ENCODE assay signal across 15 mouse cellular contexts in genomic region chr6:119082662-119083061, GRCm38 (mm10).
DNase-seq lines count a peak whose midpoint lies in the region; ATAC-seq and TF ChIP-seq lines count a peak whose summit lies in the region.
"Had no signal": no experiment of that assay in that cellular context is flagged by ENCODE, and none has a peak within 500 bp of the region (broad histone marks: within the 10 kb centered on the region; RNA-seq: fewer than 3 reads in every experiment).

No protein-coding gene starts in this region.

- peak; percentile 28 for DNase-seq in liver, adult 2 months (ENCODE audit: extremely low read depth, low read depth, low spot score)
- no peak for DNase-seq in liver
- peak; percentile 69 for DNase-seq in gonadal fat pad, adult 2 months (ENCODE audit: low read depth)
- DNase-seq in heart, adult 9 months (ENCODE audit: low spot score in 2 of 2), result peak; percentile 56 to 60
- peak; percentile 35 for DNase-seq in heart, postnatal 25 days (ENCODE audit: low spot score)
- DNase-seq in lung, postnatal 10 days, result no peak
- DNase-seq: adrenal gland, postnatal 10 days; cerebellum, postnatal 25 days; kidney, postnatal 14 days; lung, embryonic 14.5 days; thymus, adult 2 months had no signal

- no peaks in the 10 kb centered on the region for H3K27me3 ChIP-seq in liver, adult 2 months (ENCODE audit: control insufficient read depth, insufficient read depth, low read length)
- no peaks in the 10 kb centered on the region for H3K27me3 ChIP-seq in intestine, embryonic 16.5 days (replicated peaks; ENCODE audit: control insufficient read depth, insufficient read depth, low read length)
- H3K27me3 ChIP-seq: Patski had no signal

- H3K36me3 ChIP-seq in liver, adult 2 months (ENCODE audit: control insufficient read depth, insufficient read depth, low read length), result no peaks in the 10 kb centered on the region
- no peaks in the 10 kb centered on the region for H3K36me3 ChIP-seq in intestine, embryonic 16.5 days (ENCODE audit: control insufficient read depth, insufficient read depth, low read length)
- H3K36me3 ChIP-seq: embryonic facial prominence, embryonic 10.5 days had no signal

- ATAC-seq in intestine, embryonic 16.5 days, result no peak
- ATAC-seq: Patski had no signal

- H3K4me3 ChIP-seq in liver, adult 2 months (ENCODE audit: insufficient read depth, low read depth, low read length), result no peak overlapping the region
- H3K4me3 ChIP-seq in intestine, embryonic 16.5 days (ENCODE audit: low read length), result no peak overlapping the region
- H3K4me3 ChIP-seq: embryonic facial prominence, embryonic 10.5 days; megakaryocyte, embryonic 14.5 days had no signal

- H3K79me2 ChIP-seq in liver, adult 2 months (ENCODE audit: control insufficient read depth, insufficient read depth, low read length), result no peaks in the 10 kb centered on the region

- intact Hi-C loops in heart, postnatal 25 days (cut with DNase I), result loop anchor here (5.0 kb wide), 1 partner anchor 95 kb away; no protein-coding TSS in a partner anchor

- TF ChIP-seq CTCF in liver, adult 2 months (IDR thresholded peaks at IDR 0.05; ENCODE audit: low read depth, low read length), result no peak

- WGBS in liver, adult 2 months, result 29% methylated on average over 8 of the region's 8 CpGs
- 70% methylated on average over 8 of the region's 8 CpGs for WGBS in intestine, embryonic 16.5 days

- no peaks in the 10 kb centered on the region for H3K4me1 ChIP-seq in liver, adult 2 months (ENCODE audit: control insufficient read depth, insufficient read depth, low read length)
- H3K4me1 ChIP-seq in intestine, embryonic 16.5 days (ENCODE audit: control insufficient read depth, insufficient read depth, low read length), result no peaks in the 10 kb centered on the region
- H3K4me1 ChIP-seq: megakaryocyte, embryonic 14.5 days had no signal

- no peak overlapping the region for H3K9ac ChIP-seq in liver, adult 2 months (ENCODE audit: low read depth, low read length)
- H3K9ac ChIP-seq in intestine, embryonic 16.5 days (ENCODE audit: low read depth, low read length), result no peak overlapping the region
- H3K9ac ChIP-seq: lung, embryonic 14.5 days had no signal

- no peak for TF ChIP-seq POLR2A in liver, adult 2 months (IDR thresholded peaks at IDR 0.05; ENCODE audit: extremely low read depth, insufficient read depth, low read length)

- H3K27ac ChIP-seq in liver, adult 2 months (replicated peaks; ENCODE audit: insufficient read depth, low read depth, low read length), result no peak overlapping the region
- H3K27ac ChIP-seq in intestine, embryonic 16.5 days (ENCODE audit: low read length), result no peak overlapping the region
- H3K27ac ChIP-seq: embryonic facial prominence, embryonic 10.5 days had no signal

- H3K4me2 ChIP-seq in intestine, embryonic 16.5 days (ENCODE audit: low read depth, low read length), result no peak overlapping the region
- H3K4me2 ChIP-seq: lung, embryonic 14.5 days had no signal

- H3K9me3 ChIP-seq in intestine, embryonic 16.5 days (ENCODE audit: control insufficient read depth, low read length), result no peaks in the 10 kb centered on the region
- H3K9me3 ChIP-seq: embryonic facial prominence, embryonic 10.5 days; megakaryocyte, embryonic 14.5 days had no signal

Comparison
In these comparisons a context has a peak if more than half of its experiments do, and no peak if none do; other contexts are left out.
1. DNase-seq: peak in liver, adult 2 months (single experiment), gonadal fat pad, adult 2 months (single experiment), heart, adult 9 months (2 of 2) and heart, postnatal 25 days (single experiment); none in liver (single experiment) and lung, postnatal 10 days (single experiment).